Mouse (Mus musculus): ENCODE measurements around the gene Nlrp3. TPM values are rescaled to one million over a fixed set of nuclear protein-coding genes. Genes with fewer than 3 reads are reported as not detected.
"Not testable (repeated sequence)": the region's sequence is repeated elsewhere in the genome, so short reads cannot be mapped to it uniquely, and the experiment has no call there.

Gene Nlrp3
- polyA plus RNA-seq, 1 experiment from 2014 or later, result not detected

GRCm38 (mm10) chr11:59576135-59576534 is 34.8 kb downstream of the Nlrp3 start, which contains the start of gene Olfr222:
Gene Olfr222, minus strand, starts transcription at chr11:59576235.
- not testable (repeated sequence) for ATAC-seq (ENCODE audit: insufficient number of reproducible peaks, low FRiP score, low TSS enrichment, low read depth)

GRCm38 (mm10) chr11:59584539-59584938 is 43.2 kb downstream of the Nlrp3 start:
- ATAC-seq (ENCODE audit: insufficient number of reproducible peaks, low FRiP score, low TSS enrichment, low read depth), result no peak
- WGBS, result 33% methylated on average over 6 of the region's 6 CpGs

More at GRCm38 (mm10) chr11:59576135-59576534, 34.8 kb downstream of the Nlrp3 start, which contains the start of gene Olfr222:
- not testable (repeated sequence) for DNase-seq (ENCODE audit: low spot score); H3K9me3 ChIP-seq (ENCODE audit: control insufficient read depth, low read length); H3K4me1 ChIP-seq (ENCODE audit: control insufficient read depth, insufficient read depth, low read length); H3K27me3 ChIP-seq (ENCODE audit: control insufficient read depth, insufficient read depth, low read length); H3K4me3 ChIP-seq (ENCODE audit: low read depth, low read length); H3K9ac ChIP-seq (ENCODE audit: low read length); H3K36me3 ChIP-seq (ENCODE audit: control insufficient read depth, insufficient read depth, low read length); H3K27ac ChIP-seq (replicated peaks; ENCODE audit: low read depth, low read length); H3K4me2 ChIP-seq (ENCODE audit: low read depth, severe bottlenecking)

DNA sequence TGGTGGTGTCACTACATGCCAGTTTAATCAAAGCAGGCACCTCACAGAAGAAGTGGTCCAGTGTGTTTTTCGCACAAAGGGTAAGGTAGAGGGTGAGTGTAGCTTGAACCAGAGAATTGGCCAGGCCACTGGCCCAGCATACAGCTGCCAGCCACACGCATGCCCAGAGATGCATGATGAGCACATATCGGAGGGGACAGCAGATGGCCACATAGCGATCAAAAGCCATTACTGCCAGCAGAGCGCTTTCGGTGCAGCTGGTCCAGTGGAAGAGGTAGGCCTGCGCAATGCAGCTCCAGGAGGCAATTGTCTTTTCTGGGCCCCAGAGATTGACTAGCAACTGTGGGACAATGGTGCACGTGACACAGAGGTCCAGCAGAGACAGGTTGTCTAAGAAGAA is 48.1 kb downstream of the Nlrp3 start:
- 90% methylated on average over 8 of the region's 8 CpGs for WGBS
- Histone ChIP-seq H3K9ac (ENCODE audit: low read length) (no peak overlapping the region), H3K4me2 (ENCODE audit: low read depth, severe bottlenecking) (no peak overlapping the region), H3K36me3 (ENCODE audit: control insufficient read depth, insufficient read depth, low read length) (no peaks in the 10 kb centered on the region), H3K9me3 (ENCODE audit: control insufficient read depth, low read length) (no peaks in the 10 kb centered on the region), H3K27ac (replicated peaks; ENCODE audit: low read depth, low read length) (no peak overlapping the region), H3K27me3 (ENCODE audit: control insufficient read depth, insufficient read depth, low read length) (no peaks in the 10 kb centered on the region), H3K4me1 (ENCODE audit: control insufficient read depth, insufficient read depth, low read length) (no peaks in the 10 kb centered on the region), H3K4me3 (ENCODE audit: low read depth, low read length) (no peak overlapping the region)
- DNase-seq (ENCODE audit: low spot score) (no peak), ATAC-seq (ENCODE audit: insufficient number of reproducible peaks, low FRiP score, low TSS enrichment, low read depth) (no peak)

More at GRCm38 (mm10) chr11:59584539-59584938, 43.2 kb downstream of the Nlrp3 start:
- Histone ChIP-seq H3K4me1 (ENCODE audit: control insufficient read depth, insufficient read depth, low read length) (no peaks in the 10 kb centered on the region), H3K4me3 (ENCODE audit: low read depth, low read length) (no peak overlapping the region), H3K9ac (ENCODE audit: low read length) (no peak overlapping the region), H3K36me3 (ENCODE audit: control insufficient read depth, insufficient read depth, low read length) (no peaks in the 10 kb centered on the region), H3K9me3 (ENCODE audit: control insufficient read depth, low read length) (no peaks in the 10 kb centered on the region), H3K27me3 (ENCODE audit: control insufficient read depth, insufficient read depth, low read length) (no peaks in the 10 kb centered on the region), H3K4me2 (ENCODE audit: low read depth, severe bottlenecking) (no peak overlapping the region), H3K27ac (replicated peaks; ENCODE audit: low read depth, low read length) (no peak overlapping the region)
- peak; percentile 79 for DNase-seq (ENCODE audit: low spot score)

GRCm38 (mm10) chr11:59593189-59593588 is 51.8 kb downstream of the Nlrp3 start, which contains the start of gene Olfr223:
Gene Olfr223, minus strand, starts transcription at chr11:59593289.
- no peaks in the 10 kb centered on the region for H3K4me1 ChIP-seq (ENCODE audit: control insufficient read depth, insufficient read depth, low read length)
- ATAC-seq (ENCODE audit: insufficient number of reproducible peaks, low FRiP score, low TSS enrichment, low read depth) (no peak), DNase-seq (ENCODE audit: low spot score) (no peak)
- no peaks in the 10 kb centered on the region for H3K36me3 ChIP-seq (ENCODE audit: control insufficient read depth, insufficient read depth, low read length)
- WGBS, result 89% methylated on average over 6 of the region's 6 CpGs
- H3K27ac ChIP-seq (replicated peaks; ENCODE audit: low read depth, low read length), result no peak within 1 kb of the TSS
- no peak within 1 kb of the TSS for H3K9ac ChIP-seq (ENCODE audit: low read length)
- no peaks in the 10 kb centered on the region for H3K27me3 ChIP-seq (ENCODE audit: control insufficient read depth, insufficient read depth, low read length)
- no peak within 1 kb of the TSS for H3K4me3 ChIP-seq (ENCODE audit: low read depth, low read length)
- no peaks in the 10 kb centered on the region for H3K9me3 ChIP-seq (ENCODE audit: control insufficient read depth, low read length)
- H3K4me2 ChIP-seq (ENCODE audit: low read depth, severe bottlenecking), result no peak within 1 kb of the TSS

DNA sequence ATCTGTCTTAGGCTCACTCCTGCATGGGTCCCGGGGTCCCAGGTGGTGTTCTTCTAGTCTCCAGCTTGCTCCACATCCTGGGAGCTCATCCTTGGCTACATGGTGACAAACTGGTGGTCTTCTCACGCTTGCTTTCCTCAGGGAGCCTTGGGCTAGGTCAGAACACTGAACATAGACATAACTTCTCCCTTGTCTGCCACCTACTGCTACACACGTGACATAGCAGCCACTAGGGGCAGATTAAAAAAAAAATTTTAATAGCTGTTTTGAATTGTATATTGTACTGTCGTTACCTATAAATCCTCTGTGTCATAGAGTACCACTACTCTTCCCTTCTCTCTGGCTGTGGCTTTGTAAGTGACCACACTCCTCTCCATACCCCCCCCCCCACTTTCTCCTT is 54.7 kb downstream of the Nlrp3 start:
- no peak overlapping the region for H3K9ac ChIP-seq (ENCODE audit: low read length)
- ATAC-seq (ENCODE audit: insufficient number of reproducible peaks, low FRiP score, low TSS enrichment, low read depth) (no peak), DNase-seq (ENCODE audit: low spot score) (no peak)
- WGBS, result 47% methylated on average over 4 of the region's 4 CpGs
- no peak overlapping the region for H3K27ac ChIP-seq (replicated peaks; ENCODE audit: low read depth, low read length)
- no peak overlapping the region for H3K4me2 ChIP-seq (ENCODE audit: low read depth, severe bottlenecking)
- no peaks in the 10 kb centered on the region for H3K9me3 ChIP-seq (ENCODE audit: control insufficient read depth, low read length)
- H3K36me3 ChIP-seq (ENCODE audit: control insufficient read depth, insufficient read depth, low read length), result no peaks in the 10 kb centered on the region
- no peaks in the 10 kb centered on the region for H3K27me3 ChIP-seq (ENCODE audit: control insufficient read depth, insufficient read depth, low read length)
- H3K4me1 ChIP-seq (ENCODE audit: control insufficient read depth, insufficient read depth, low read length), result no peaks in the 10 kb centered on the region
- H3K4me3 ChIP-seq (ENCODE audit: low read depth, low read length), result no peak overlapping the region

DNA sequence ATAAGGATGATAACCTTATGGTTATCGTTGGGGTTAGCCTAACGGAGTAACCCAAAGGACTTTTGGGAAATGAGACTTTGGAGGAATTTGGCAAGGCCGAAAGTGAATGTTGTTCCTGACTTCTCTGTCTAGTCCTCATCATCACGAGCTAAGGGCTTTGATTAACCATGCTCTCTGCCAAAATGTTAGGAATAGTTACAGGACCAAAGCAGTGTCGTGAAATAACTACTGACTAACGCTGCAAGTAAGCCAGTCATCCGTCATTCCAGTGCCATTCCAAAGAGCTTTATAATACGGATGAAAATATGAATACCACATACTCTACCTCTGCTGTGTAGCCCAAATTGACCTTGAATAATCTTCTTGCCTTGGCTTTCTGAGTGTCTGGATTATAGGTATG is 55.6 kb downstream of the Nlrp3 start:
- WGBS, result 89% methylated on average over 8 of the region's 8 CpGs

GRCm38 (mm10) chr11:59599211-59599610 is 57.8 kb downstream of the Nlrp3 start:
- H3K9ac ChIP-seq (ENCODE audit: low read length), result no peak overlapping the region
- H3K9me3 ChIP-seq (ENCODE audit: control insufficient read depth, low read length), result no peaks in the 10 kb centered on the region
- no peak overlapping the region for H3K4me2 ChIP-seq (ENCODE audit: low read depth, severe bottlenecking)
- no peak overlapping the region for H3K4me3 ChIP-seq (ENCODE audit: low read depth, low read length)
- WGBS, result 61% methylated on average over 7 of the region's 7 CpGs
- no peaks in the 10 kb centered on the region for H3K4me1 ChIP-seq (ENCODE audit: control insufficient read depth, insufficient read depth, low read length)
- DNase-seq (ENCODE audit: low spot score) (no peak), ATAC-seq (ENCODE audit: insufficient number of reproducible peaks, low FRiP score, low TSS enrichment, low read depth) (no peak)
- no peaks in the 10 kb centered on the region for H3K36me3 ChIP-seq (ENCODE audit: control insufficient read depth, insufficient read depth, low read length)
- H3K27ac ChIP-seq (replicated peaks; ENCODE audit: low read depth, low read length), result no peak overlapping the region
- no peaks in the 10 kb centered on the region for H3K27me3 ChIP-seq (ENCODE audit: control insufficient read depth, insufficient read depth, low read length)

More for the DNA sequence above, 55.6 kb downstream of the Nlrp3 start:
- ATAC-seq (ENCODE audit: insufficient number of reproducible peaks, low FRiP score, low TSS enrichment, low read depth) (no peak), DNase-seq (ENCODE audit: low spot score) (no peak)
- H3K27me3 ChIP-seq (ENCODE audit: control insufficient read depth, insufficient read depth, low read length), result no peaks in the 10 kb centered on the region
- no peaks in the 10 kb centered on the region for H3K9me3 ChIP-seq (ENCODE audit: control insufficient read depth, low read length)
- H3K27ac ChIP-seq (replicated peaks; ENCODE audit: low read depth, low read length), result no peak overlapping the region
- no peak overlapping the region for H3K4me3 ChIP-seq (ENCODE audit: low read depth, low read length)
- H3K9ac ChIP-seq (ENCODE audit: low read length), result no peak overlapping the region
- no peaks in the 10 kb centered on the region for H3K36me3 ChIP-seq (ENCODE audit: control insufficient read depth, insufficient read depth, low read length)
- H3K4me1 ChIP-seq (ENCODE audit: control insufficient read depth, insufficient read depth, low read length), result no peaks in the 10 kb centered on the region
- no peak overlapping the region for H3K4me2 ChIP-seq (ENCODE audit: low read depth, severe bottlenecking)

DNA sequence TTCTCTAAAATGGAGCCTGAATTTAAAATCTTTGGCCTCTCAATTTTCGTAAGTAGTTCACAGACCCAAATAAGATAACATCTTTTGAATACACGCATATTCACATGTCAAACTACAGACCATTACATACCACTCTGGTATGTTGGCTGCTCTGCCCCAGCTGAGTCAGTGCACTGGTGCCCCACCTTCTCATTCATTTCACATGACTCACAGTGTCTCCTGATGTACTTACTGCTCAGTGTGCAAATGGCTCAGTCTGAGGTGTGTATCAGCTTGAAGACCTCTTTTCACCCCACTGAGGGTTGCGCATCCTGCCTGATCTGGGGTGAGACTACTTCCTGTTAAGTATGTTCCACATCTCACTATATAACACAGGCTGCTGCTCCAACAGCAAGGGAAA is 59.5 kb downstream of the Nlrp3 start:
- no peak overlapping the region for H3K27ac ChIP-seq (replicated peaks; ENCODE audit: low read depth, low read length)
- no peak overlapping the region for H3K4me2 ChIP-seq (ENCODE audit: low read depth, severe bottlenecking)
- H3K36me3 ChIP-seq (ENCODE audit: control insufficient read depth, insufficient read depth, low read length), result no peaks in the 10 kb centered on the region
- DNase-seq (ENCODE audit: low spot score), result no peak
- H3K4me1 ChIP-seq (ENCODE audit: control insufficient read depth, insufficient read depth, low read length), result no peaks in the 10 kb centered on the region
- WGBS, result 90% methylated on average over 3 of the region's 3 CpGs
- H3K27me3 ChIP-seq (ENCODE audit: control insufficient read depth, insufficient read depth, low read length), result no peaks in the 10 kb centered on the region
- ATAC-seq (ENCODE audit: insufficient number of reproducible peaks, low FRiP score, low TSS enrichment, low read depth), result no peak
- no peak overlapping the region for H3K9ac ChIP-seq (ENCODE audit: low read length)
- no peak overlapping the region for H3K4me3 ChIP-seq (ENCODE audit: low read depth, low read length)
- H3K9me3 ChIP-seq (ENCODE audit: control insufficient read depth, low read length), result no peaks in the 10 kb centered on the region

DNA sequence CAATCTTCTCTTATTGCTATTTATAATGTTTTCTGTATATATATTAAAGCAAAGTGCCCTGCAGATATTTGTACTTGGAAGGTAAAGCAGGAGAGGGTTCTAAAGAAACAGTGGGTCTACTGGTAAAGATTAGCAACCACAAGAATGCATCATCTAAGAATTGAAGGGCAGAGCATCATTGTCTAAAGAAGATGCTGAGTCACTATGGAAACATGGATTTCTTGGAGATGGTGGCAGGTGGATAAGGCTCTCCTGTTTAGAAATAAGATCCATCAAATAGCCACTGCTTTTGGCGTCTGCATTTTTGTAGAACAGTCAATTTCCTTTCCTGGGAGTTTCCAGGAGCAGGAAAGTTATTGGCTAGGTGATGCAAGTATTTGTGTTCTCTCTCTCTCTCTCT is 60.9 kb downstream of the Nlrp3 start:
- Histone ChIP-seq H3K36me3 (ENCODE audit: control insufficient read depth, insufficient read depth, low read length) (no peaks in the 10 kb centered on the region), H3K27me3 (ENCODE audit: control insufficient read depth, insufficient read depth, low read length) (no peaks in the 10 kb centered on the region), H3K9ac (ENCODE audit: low read length) (no peak overlapping the region), H3K4me1 (ENCODE audit: control insufficient read depth, insufficient read depth, low read length) (no peaks in the 10 kb centered on the region), H3K27ac (replicated peaks; ENCODE audit: low read depth, low read length) (no peak overlapping the region), H3K9me3 (ENCODE audit: control insufficient read depth, low read length) (no peaks in the 10 kb centered on the region), H3K4me3 (ENCODE audit: low read depth, low read length) (no peak overlapping the region), H3K4me2 (ENCODE audit: low read depth, severe bottlenecking) (no peak overlapping the region)
- DNase-seq (ENCODE audit: low spot score), result no peak
- WGBS, result 79% methylated on average over 1 of the region's 1 CpGs
- no peak for ATAC-seq (ENCODE audit: insufficient number of reproducible peaks, low FRiP score, low TSS enrichment, low read depth)

Measured in limb, embryonic 11.5 days (tissue).